Mouse (Mus musculus): ENCODE measurements around the gene Mrpl35.
"Not testable (repeated sequence)": the region's sequence is repeated elsewhere in the genome, so short reads cannot be mapped to it uniquely, and the experiment has no call there.

Mrpl35 gene

GRCm38 (mm10) chr6:71826869-71827268 is at the start of gene Mrpl35:
Gene Mrpl35, minus strand, starts transcription at chr6:71826969.
- in situ Hi-C loops (cut with MboI, MseI) = loop anchor here (10.0 kb wide), 1 partner anchor 1338 kb away; no protein-coding TSS in a partner anchor

- in situ Hi-C loops (cut with MboI, MseI) = no loop called here
Observed at GRCm38 (mm10) chr6:71871396-71871795, 44.6 kb upstream of the Mrpl35 start.

GRCm38 (mm10) chr6:71868809-71869208 is 42.0 kb upstream of the Mrpl35 start:
- in situ Hi-C loops (cut with MboI, MseI) = loop anchor here (10.0 kb wide), 1 partner anchor 296 kb away; no protein-coding TSS in a partner anchor

GRCm38 (mm10) chr6:71867751-71868150 is 41.0 kb upstream of the Mrpl35 start:
- in situ Hi-C loops (cut with MboI, MseI) = loop anchor here (10.0 kb wide), 1 partner anchor 297 kb away; no protein-coding TSS in a partner anchor

- in situ Hi-C loops (cut with MboI, MseI) = not testable (repeated sequence)
Observed at GRCm38 (mm10) chr6:71846906-71847305, 20.1 kb upstream of the Mrpl35 start.

- in situ Hi-C loops (cut with MboI, MseI) = no loop called here
Observed at GRCm38 (mm10) chr6:71840597-71841290, 14.0 kb upstream of the Mrpl35 start.

GRCm38 (mm10) chr6:71839815-71840214 is 13.0 kb upstream of the Mrpl35 start:
- in situ Hi-C loops (cut with MboI, MseI) = no loop called here

- in situ Hi-C loops (cut with MboI, MseI) = no loop called here
Observed at GRCm38 (mm10) chr6:71836811-71837210, 10.0 kb upstream of the Mrpl35 start.

GRCm38 (mm10) chr6:71831581-71831960 is 4.8 kb upstream of the Mrpl35 start:
- in situ Hi-C loops (cut with MboI, MseI) = no loop called here

GRCm38 (mm10) chr6:71830690-71831580 is 4.2 kb upstream of the Mrpl35 start, which contains the start of gene Immt:
Gene Immt, plus strand, starts transcription at chr6:71831331.
- in situ Hi-C loops (cut with MboI, MseI) = no loop called here

- in situ Hi-C loops (cut with MboI, MseI) = loop anchor here (10.0 kb wide), 1 partner anchor 1335 kb away; no protein-coding TSS in a partner anchor
Observed at GRCm38 (mm10) chr6:71829768-71830167, 3.0 kb upstream of the Mrpl35 start.

- in situ Hi-C loops (cut with MboI, MseI) = loop anchor here (10.0 kb wide), 1 partner anchor 1341 kb away; no protein-coding TSS in a partner anchor
Observed at GRCm38 (mm10) chr6:71823961-71824360, 2.8 kb downstream of the Mrpl35 start.

GRCm38 (mm10) chr6:71823488-71823887 is 3.3 kb downstream of the Mrpl35 start:
- in situ Hi-C loops (cut with MboI, MseI) = loop anchor here (10.0 kb wide), 1 partner anchor 1341 kb away; no protein-coding TSS in a partner anchor

- in situ Hi-C loops (cut with MboI, MseI) = loop anchor here (10.0 kb wide), 1 partner anchor 1342 kb away; no protein-coding TSS in a partner anchor
Observed at GRCm38 (mm10) chr6:71823085-71823484, 3.7 kb downstream of the Mrpl35 start.

- in situ Hi-C loops (cut with MboI, MseI) = loop anchor here (10.0 kb wide), 1 partner anchor 1345 kb away; no protein-coding TSS in a partner anchor
Observed at GRCm38 (mm10) chr6:71819764-71820292, 6.9 kb downstream of the Mrpl35 start.

- in situ Hi-C loops (cut with MboI, MseI) = no loop called here
Observed at GRCm38 (mm10) chr6:71812820-71813219, 13.9 kb downstream of the Mrpl35 start.

GRCm38 (mm10) chr6:71809890-71810289 is 16.9 kb downstream of the Mrpl35 start:
- in situ Hi-C loops (cut with MboI, MseI) = loop anchor here (5.0 to 10.0 kb wide), 3 partner anchors 178 to 515 kb away; partner anchors contain the start of gene Kdm3a

- in situ Hi-C loops (cut with MboI, MseI) = loop anchor here (5.0 to 10.0 kb wide), 3 partner anchors 174 to 512 kb away; partner anchors contain the start of gene Kdm3a
Observed at GRCm38 (mm10) chr6:71806713-71807112, 20.1 kb downstream of the Mrpl35 start.

GRCm38 (mm10) chr6:71804061-71804829 is 22.5 kb downstream of the Mrpl35 start:
- in situ Hi-C loops (cut with MboI, MseI) = loop anchor here (10.0 kb wide), 2 partner anchors 379 to 509 kb away; no protein-coding TSS in a partner anchor

GRCm38 (mm10) chr6:71803609-71804008 is 23.2 kb downstream of the Mrpl35 start:
- in situ Hi-C loops (cut with MboI, MseI) = loop anchor here (10.0 kb wide), 2 partner anchors 379 to 509 kb away; no protein-coding TSS in a partner anchor
